Mouse (Mus musculus) liver, adult 2 months (tissue): Measurements from ENCODE around the gene Zbtb44.

ENCODE experiments used
- CTCF ChIP-seq: fragments of 200-500 bp; IDR thresholded peaks from 2 replicates; pipeline ENCODE4 v1.5.1; 2011; ENCODE audit warnings: low read depth, low read length, control low read depth
- POLR2A ChIP-seq: fragments of 200-500 bp; IDR thresholded peaks from 2 replicates; pipeline ENCODE4 v1.6.1; 2011; ENCODE audit warnings: low read length, control low read depth; ENCODE audit not compliant: insufficient read depth; ENCODE audit errors: extremely low read depth

GRCm38 (mm10) chr9:31058723-31059122, 28.3 kb downstream of the Zbtb44 start:
- TF ChIP-seq POLR2A, result no peak
- TF ChIP-seq CTCF, result no peak
